In the genomic region with DNA sequence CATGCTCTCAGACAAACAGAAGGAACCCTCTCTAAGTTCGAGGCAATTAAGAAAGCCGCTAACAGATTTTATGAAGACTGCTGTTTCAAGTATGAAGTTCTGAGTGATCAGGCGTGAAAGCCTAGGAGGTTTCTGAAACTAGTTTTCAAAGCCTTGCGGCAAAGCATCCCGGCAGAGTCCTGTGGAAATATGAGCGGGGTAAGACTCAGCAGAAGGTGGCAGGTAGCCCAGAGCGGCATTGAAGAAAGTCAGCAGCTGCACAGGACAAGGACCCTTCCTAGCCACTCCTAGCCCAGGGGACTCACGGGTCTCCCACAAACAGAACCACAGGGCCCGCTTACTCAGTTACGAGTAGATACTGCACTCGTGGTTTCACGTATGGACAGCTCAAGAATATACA, we compare ENCODE assay signal across 29 mouse cellular contexts. TPM values are rescaled to one million over a fixed set of nuclear protein-coding genes. Genes with fewer than 3 reads are reported as not detected.
DNase-seq lines count a peak whose midpoint lies in the region; ATAC-seq and TF ChIP-seq lines count a peak whose summit lies in the region.
"Had no signal": no experiment of that assay in that cellular context is flagged by ENCODE, and none has a peak within 500 bp of the region (broad histone marks: within the 10 kb centered on the region; RNA-seq: fewer than 3 reads in every experiment).

No protein-coding gene starts in this region.

- no peaks in the 10 kb centered on the region for H3K27me3 ChIP-seq in embryonic facial prominence, embryonic 13.5 days
- no peaks in the 10 kb centered on the region for H3K27me3 ChIP-seq in embryonic facial prominence, embryonic 10.5 days (replicated peaks; ENCODE audit: low read depth, poor library complexity, severe bottlenecking)
- no peaks in the 10 kb centered on the region for H3K27me3 ChIP-seq in C2C12 (ENCODE audit: control insufficient read depth, insufficient read depth, insufficient read length)
- no peaks in the 10 kb centered on the region for H3K27me3 ChIP-seq in intestine, embryonic 15.5 days (replicated peaks)
- H3K27me3 ChIP-seq: forebrain, embryonic 12.5 days; hindbrain, embryonic 15.5 days; neural tube, embryonic 15.5 days; Patski had no signal

- H3K27ac ChIP-seq in embryonic facial prominence, embryonic 13.5 days = peak overlapping the region; percentile 51; the same call in 1 of the 2 replicates
- no peak overlapping the region for H3K27ac ChIP-seq in embryonic facial prominence, embryonic 10.5 days (replicated peaks)
- no peak overlapping the region for H3K27ac ChIP-seq in intestine, embryonic 15.5 days
- H3K27ac ChIP-seq: forebrain, embryonic 12.5 days; heart, adult 2 months; hindbrain, embryonic 10.5 days; hindbrain, embryonic 15.5 days; liver, embryonic 14.5 days; neural tube, embryonic 15.5 days had no signal

- H3K9ac ChIP-seq in embryonic facial prominence, embryonic 13.5 days = no peak overlapping the region
- no peak overlapping the region for H3K9ac ChIP-seq in intestine, embryonic 15.5 days
- H3K9ac ChIP-seq: forebrain, embryonic 12.5 days; hindbrain, embryonic 15.5 days; liver, embryonic 14.5 days; neural tube, embryonic 15.5 days had no signal

- no peak for TF ChIP-seq CTCF in C2C12 (IDR thresholded peaks at IDR 0.05; ENCODE audit: control insufficient read depth, insufficient read depth, insufficient read length)

- 69% methylated on average over 12 of the region's 12 CpGs for WGBS in embryonic facial prominence, embryonic 13.5 days
- WGBS in embryonic facial prominence, embryonic 10.5 days = 90% methylated on average over 12 of the region's 12 CpGs
- 87% methylated on average over 12 of the region's 12 CpGs for WGBS in intestine, embryonic 15.5 days

- no peak for ATAC-seq in embryonic facial prominence, embryonic 13.5 days (ENCODE audit: insufficient number of reproducible peaks, insufficient read depth, low FRiP score, low TSS enrichment, low read depth)
- ATAC-seq in intestine, embryonic 15.5 days = no peak
- ATAC-seq: inflammation-experienced regulatory T-cells, adult 6 months; Patski had no signal

- H3K4me1 ChIP-seq in embryonic facial prominence, embryonic 13.5 days = peaks cover 13% of the 10 kb centered on the region
- H3K4me1 ChIP-seq in embryonic facial prominence, embryonic 10.5 days = peaks cover 4% of the 10 kb centered on the region; the same call in 1 of the 2 replicates
- H3K4me1 ChIP-seq in intestine, embryonic 15.5 days (replicated peaks) = no peaks in the 10 kb centered on the region

- H3ac ChIP-seq in C2C12 (ENCODE audit: control insufficient read depth, insufficient read length, low read depth) = no peak overlapping the region

- no peaks in the 10 kb centered on the region for H3K79me2 ChIP-seq in C2C12 (ENCODE audit: control insufficient read depth, insufficient read depth)

- H3K4me2 ChIP-seq in embryonic facial prominence, embryonic 13.5 days = no peak overlapping the region
- no peak overlapping the region for H3K4me2 ChIP-seq in intestine, embryonic 15.5 days (replicated peaks)
- H3K4me2 ChIP-seq: forebrain, embryonic 12.5 days; hindbrain, embryonic 15.5 days; neural tube, embryonic 15.5 days had no signal

- H3K79me3 ChIP-seq in C2C12 (ENCODE audit: low read depth) = no peaks in the 10 kb centered on the region

- no peak overlapping the region for H3K4me3 ChIP-seq in embryonic facial prominence, embryonic 13.5 days
- no peak overlapping the region for H3K4me3 ChIP-seq in embryonic facial prominence, embryonic 10.5 days
- no peak overlapping the region for H3K4me3 ChIP-seq in C2C12 (ENCODE audit: insufficient read depth, poor library complexity, severe bottlenecking)
- H3K4me3 ChIP-seq in intestine, embryonic 15.5 days (replicated peaks) = no peak overlapping the region
- H3K4me3 ChIP-seq: forebrain, embryonic 12.5 days; heart, adult 2 months; hindbrain, embryonic 10.5 days; hindbrain, embryonic 15.5 days; neural tube, embryonic 15.5 days had no signal

- H3K36me3 ChIP-seq in embryonic facial prominence, embryonic 13.5 days = no peaks in the 10 kb centered on the region
- H3K36me3 ChIP-seq in embryonic facial prominence, embryonic 10.5 days (replicated peaks) = no peaks in the 10 kb centered on the region
- no peaks in the 10 kb centered on the region for H3K36me3 ChIP-seq in C2C12 (ENCODE audit: control insufficient read depth, insufficient read depth)
- H3K36me3 ChIP-seq in intestine, embryonic 15.5 days = no peaks in the 10 kb centered on the region
- H3K36me3 ChIP-seq: forebrain, embryonic 12.5 days; hindbrain, embryonic 10.5 days; hindbrain, embryonic 15.5 days; neural tube, embryonic 15.5 days had no signal

- DNase-seq in embryonic facial prominence, embryonic 10.5 days (ENCODE audit: low spot score) = no peak
- DNase-seq in gastrocnemius, adult 18-20 months (ENCODE audit: low spot score) = peak; percentile 42
- peak; percentile 30 for DNase-seq in gastrocnemius, postnatal 25 days
- DNase-seq in urinary bladder, adult 18-20 months (ENCODE audit: low spot score in 2 of 2) = no peak
- no peak for DNase-seq in kidney, adult 8-10 months
- DNase-seq: adrenal gland, postnatal 10 days; cerebellum, adult 11-12 months; heart, adult 2 months; heart, postnatal 14 days; kidney, adult 18-20 months; kidney, postnatal 4 days; layer of hippocampus, postnatal 36 days; liver; lung, adult 2 months; lung, postnatal 10 days; midbrain, embryonic 14.5 days; right cerebral cortex, postnatal 25 days; thymus, adult 2 months; thymus, postnatal 36 days had no signal

- no peaks in the 10 kb centered on the region for H3K9me3 ChIP-seq in embryonic facial prominence, embryonic 13.5 days
- H3K9me3 ChIP-seq in embryonic facial prominence, embryonic 10.5 days = no peaks in the 10 kb centered on the region
- no peaks in the 10 kb centered on the region for H3K9me3 ChIP-seq in intestine, embryonic 15.5 days
- H3K9me3 ChIP-seq: forebrain, embryonic 12.5 days; hindbrain, embryonic 10.5 days; hindbrain, embryonic 15.5 days; neural tube, embryonic 15.5 days had no signal

TF ChIP-seq in C2C12, 6 proteins besides CTCF, POLR2A, EP300 and RAD21:
- TF ChIP-seq MYOD1 (IDR thresholded peaks at IDR 0.05; ENCODE audit: control insufficient read depth, insufficient read length, low read depth) (peak; percentile 93), CEBPB (IDR thresholded peaks at IDR 0.05; ENCODE audit: low read depth) (no peak)

RNA-seq across cellular contexts. Expression of gene Zfp280d, which starts 54.8 kb away (rescaled TPM):
- polyA plus RNA-seq in embryonic facial prominence, embryonic 13.5 days (2015; fragmentation: Nextera tagmentation; extraction: Ambion mirVana) = 49.5 and 51.5 TPM in 2 replicates
- polyA plus RNA-seq in embryonic facial prominence, embryonic 10.5 days (2016; fragmentation: Nextera tagmentation; extraction: Ambion mirVana) = 50.3 and 53.0 TPM in 2 replicates
- 4.7 TPM for polyA plus RNA-seq in C2C12 (2012; fragmentation: generic; extraction: Trizol)
- 10 to 100 TPM; 15.2 to 16.6 TPM for total RNA-seq in gastrocnemius, adult 18-20 months (2021)
- total RNA-seq in gastrocnemius, postnatal 25 days (2021) = 10 to 100 TPM; 14.3 to 16.6 TPM
- polyA plus RNA-seq in intestine, embryonic 15.5 days (2015; fragmentation: Nextera tagmentation; extraction: Ambion mirVana) = 21.6 and 24.6 TPM in 2 replicates

Comparison
In these comparisons a context has a peak if more than half of its experiments do, and no peak if none do; other contexts are left out.
1. DNase-seq: peak in gastrocnemius, adult 18-20 months (single experiment) and gastrocnemius, postnatal 25 days (single experiment); none in embryonic facial prominence, embryonic 10.5 days (single experiment), urinary bladder, adult 18-20 months (0 of 2) and kidney, adult 8-10 months (0 of 2).